Mouse (Mus musculus) urinary bladder, adult 2 months (tissue): ENCODE data around the gene Cd5. TPM values are rescaled to one million over a fixed set of nuclear protein-coding genes. Genes with fewer than 3 reads are reported as not detected.

Experiments
- DNase-seq: peaks from one replicate; pipeline ENCODE4 v3.0.0; 2022; ENCODE audit warnings: low spot score
- polyA plus RNA-seq: library from polyadenylated mRNA; depleted of rRNA; stranded (reverse); fragments of >200 nt; gene quantifications from 2 replicates; pipeline ENCODE4 v1.2.3, GENCODE M21; 2012; rRNA removed

Gene Cd5
- 0.50 and 0.65 TPM in 2 replicates for polyA plus RNA-seq

DNA sequence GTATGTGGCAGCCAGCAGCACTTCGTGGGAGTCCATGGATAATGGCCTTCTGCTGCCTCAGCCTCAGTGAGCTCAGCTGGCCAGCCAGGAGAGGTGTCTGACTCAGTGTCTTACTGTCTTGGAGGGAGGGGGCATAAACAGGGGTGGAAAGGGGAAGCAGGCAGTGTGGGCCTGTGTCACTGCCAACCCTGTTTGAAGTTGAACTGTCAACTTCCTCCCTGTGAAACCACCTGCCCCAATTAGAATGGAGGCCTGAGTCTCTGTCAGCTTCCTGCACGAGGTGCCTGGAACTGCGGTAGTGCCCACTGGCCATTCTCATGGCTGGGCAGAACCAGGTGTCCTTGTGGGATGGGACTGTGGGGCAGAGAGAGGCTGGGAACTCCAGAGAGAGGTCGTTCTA, at the start of gene Cd5:
TSS of gene Cd5 (minus strand) at position 192 of the 400 bp plus-strand sequence.
- no peak for DNase-seq

DNA sequence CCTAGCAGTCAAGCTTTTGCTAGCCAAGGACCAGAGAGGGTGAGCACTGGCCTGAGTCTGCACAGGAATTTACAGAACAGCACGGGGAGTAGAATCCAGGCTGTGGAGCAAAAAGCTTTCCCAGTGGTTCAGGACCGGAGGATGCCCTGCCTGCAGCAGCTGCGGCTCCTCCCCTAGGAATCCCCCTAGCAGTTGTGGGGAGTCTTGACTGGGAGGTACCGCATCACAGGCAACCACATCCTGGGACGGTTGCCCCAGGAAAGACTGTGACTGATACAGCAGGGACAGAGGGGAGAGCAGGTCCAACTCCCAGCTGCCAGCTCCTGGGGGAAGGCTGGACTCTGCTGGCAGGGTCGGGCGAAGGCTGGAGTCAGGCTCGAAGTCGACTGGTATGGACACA, 49.4 kb upstream of the Cd5 start:
- DNase-seq: no peak

DNA sequence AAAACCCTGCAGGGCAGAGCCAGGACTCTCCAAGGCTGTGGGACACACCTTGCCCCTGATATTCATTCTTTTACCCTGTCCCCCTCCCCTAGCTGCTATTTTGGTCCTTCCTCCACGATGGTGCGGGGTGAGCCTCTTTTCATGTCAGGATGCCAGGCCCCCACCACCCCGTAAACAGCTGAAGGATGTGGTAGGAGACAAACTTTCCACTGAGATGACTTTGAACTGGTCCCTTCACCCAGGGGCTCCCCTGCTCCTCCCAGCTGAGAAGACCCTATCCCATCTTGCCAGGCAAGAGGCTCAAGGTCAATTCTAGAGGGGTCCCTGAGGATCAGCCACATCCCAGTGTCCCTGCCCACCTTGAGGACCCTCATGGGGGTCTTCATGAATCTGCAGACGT, 48.6 kb upstream of the Cd5 start:
- DNase-seq: no peak

DNA sequence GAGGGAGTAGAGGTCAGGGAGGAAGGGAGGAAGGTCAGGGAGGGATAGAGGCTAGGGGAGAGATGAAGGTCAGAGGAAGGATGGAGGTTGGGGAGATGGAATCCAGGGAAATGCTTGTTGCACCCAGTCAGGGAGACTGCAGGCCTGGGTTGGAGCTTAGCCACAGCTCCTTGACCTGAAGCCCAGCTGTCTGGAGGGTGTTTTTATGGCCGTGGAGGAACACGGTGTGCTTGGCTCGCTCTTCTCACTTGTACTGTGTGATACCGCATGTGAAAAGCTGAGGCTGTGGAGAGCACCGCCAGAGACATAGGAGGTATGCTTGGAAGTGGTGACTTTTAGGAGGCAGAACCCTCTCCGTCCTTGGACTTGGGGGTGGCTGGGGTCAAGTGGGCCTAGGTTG, 48.0 kb upstream of the Cd5 start:
- no peak for DNase-seq

DNA sequence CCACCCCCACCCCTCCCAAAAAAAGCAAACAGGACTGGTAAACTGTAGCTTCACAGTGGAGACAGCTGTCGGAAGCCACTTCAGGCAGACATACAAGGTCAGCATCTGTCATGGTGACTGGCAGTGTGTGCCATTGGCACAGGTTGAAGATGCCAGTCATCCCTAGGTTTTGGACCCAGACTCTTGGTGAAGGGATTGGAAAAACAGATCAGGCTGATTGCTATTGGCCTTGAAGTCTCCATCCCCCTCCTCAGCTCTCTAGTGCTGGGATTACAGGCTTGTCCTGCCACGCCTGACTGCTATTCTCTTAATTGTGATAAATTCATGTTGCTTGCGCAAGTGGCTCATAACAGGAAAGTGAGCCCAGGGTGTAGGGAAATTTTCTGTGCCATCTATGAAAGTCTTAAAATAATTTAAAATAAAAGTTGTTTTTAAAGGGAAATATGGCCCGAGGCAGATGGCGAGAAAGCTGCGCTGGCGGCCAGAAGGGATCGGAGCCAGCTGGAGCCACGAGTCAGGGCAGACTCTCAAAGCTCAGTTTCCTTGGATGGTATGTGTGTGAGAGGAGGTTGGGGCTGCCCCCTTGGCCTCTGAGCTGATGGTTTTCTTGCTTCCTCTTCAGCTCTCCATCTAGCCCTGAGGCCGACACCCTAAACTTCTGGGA, 46.1 kb upstream of the Cd5 start:
- no peak for DNase-seq

DNA sequence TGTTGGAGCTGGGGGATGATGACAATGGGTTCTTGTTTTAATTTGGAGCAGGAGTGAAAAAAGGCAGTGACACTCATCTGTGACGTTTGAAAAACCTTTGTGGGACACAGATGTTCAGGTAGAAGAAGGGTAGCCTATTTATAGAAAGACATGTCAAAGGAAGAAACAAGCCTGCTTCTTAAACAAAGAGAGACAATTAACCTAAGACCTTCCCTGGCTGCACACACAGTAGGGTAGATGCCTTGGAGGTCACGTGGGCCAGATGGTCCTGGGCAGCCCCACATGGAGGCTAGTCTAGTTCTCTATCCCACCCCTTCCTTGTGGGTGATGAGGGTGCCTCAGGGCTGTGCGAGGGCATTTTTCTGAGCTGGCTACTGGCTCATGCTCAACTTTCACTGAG, 45.3 kb upstream of the Cd5 start:
- no peak for DNase-seq

DNA sequence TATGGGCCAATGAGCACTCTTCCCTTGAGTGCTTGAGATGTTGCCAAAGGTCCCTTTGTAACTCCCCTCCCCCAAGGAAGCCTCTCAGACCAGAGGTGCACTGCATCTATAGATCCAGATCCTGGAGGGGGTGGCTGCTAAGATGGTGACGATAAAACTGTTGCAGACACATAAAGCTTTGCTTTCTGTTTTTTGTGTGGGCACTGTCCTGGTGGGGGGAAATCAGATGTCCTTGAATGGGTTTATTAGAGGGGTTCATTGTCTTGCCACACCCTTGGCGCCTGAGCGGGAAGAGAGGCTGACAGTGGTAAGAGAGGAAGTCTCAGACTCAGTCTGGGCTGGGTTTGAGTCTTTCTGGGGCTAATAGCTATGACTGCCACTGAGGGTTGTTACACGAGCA, 44.4 kb upstream of the Cd5 start:
- DNase-seq: no peak

DNA sequence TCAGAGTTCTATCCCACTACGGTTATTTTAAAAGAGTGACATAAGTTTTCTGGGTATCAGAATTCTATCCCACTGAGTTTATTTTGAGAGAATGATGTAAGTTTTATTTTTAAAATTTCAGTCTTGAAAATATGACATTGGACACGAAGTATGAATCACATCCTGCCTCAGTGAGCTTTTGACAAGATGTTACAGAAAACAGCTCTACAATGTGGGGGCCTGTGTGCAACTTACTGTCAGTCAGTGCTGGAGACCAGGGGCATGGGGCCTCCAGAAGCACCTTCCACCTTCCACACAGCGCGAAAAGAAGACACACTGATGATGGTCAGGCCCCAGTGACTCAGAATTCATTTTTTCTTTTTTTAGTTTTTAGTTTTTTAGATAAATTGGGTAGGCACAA, 42.8 kb upstream of the Cd5 start:
- DNase-seq: no peak

DNA sequence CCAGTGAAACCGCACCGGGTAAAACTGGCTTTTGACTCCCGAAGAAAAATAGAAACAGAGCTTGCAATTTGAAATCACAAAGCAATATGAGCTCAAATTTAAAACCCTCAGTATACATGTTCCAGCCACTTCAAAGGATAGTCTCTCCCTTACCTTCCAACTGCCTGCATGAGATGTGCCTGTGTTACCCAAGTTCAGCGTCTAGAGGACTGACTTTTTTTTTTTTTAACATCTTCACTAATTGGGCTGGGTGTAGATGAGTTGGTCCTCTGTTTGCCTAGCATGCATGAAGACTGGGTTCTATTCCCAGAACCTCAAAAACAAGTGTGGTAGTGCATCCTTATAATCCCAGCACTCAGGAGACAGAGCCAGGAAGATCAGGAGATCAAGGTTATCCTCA, 38.1 kb upstream of the Cd5 start:
- no peak for DNase-seq

DNA sequence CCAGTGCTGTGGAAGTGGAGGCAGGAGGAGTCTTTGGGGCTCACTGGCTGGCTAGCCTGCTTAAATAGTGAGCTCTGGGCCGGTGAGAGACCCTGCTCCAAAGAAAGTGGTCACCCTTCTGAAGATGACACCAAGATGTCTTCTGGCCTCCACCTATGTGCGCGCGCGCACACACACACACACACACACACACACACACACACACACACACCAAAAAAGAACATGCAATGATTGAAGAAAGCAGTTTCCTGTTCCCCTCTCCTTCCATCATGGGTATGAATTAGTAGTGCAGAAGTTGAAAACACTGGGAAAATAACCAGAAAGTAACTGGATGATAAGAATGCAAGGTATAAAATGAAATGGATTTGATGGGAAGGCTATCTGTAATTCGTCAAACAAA, 35.3 kb upstream of the Cd5 start:
- no peak for DNase-seq

DNA sequence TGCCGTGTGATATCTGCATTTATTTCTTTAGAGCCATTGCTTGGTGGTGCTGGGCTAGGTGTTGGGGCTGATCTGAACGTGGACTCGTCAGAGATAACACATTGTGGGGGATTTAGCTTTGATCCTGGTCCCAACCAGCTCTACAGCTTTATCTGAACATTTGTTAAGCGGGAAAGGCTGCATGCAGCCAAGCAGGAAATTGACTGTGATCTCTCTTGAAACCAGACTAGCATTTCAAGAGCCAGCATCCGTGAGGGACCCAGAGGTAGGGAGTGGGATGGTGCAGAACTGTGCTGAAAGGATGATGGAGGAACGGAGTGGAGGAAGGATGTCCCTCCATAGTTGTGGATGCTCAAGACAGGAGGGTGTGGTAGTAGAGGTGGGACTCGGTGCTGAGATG, 34.6 kb upstream of the Cd5 start:
- no peak for DNase-seq

DNA sequence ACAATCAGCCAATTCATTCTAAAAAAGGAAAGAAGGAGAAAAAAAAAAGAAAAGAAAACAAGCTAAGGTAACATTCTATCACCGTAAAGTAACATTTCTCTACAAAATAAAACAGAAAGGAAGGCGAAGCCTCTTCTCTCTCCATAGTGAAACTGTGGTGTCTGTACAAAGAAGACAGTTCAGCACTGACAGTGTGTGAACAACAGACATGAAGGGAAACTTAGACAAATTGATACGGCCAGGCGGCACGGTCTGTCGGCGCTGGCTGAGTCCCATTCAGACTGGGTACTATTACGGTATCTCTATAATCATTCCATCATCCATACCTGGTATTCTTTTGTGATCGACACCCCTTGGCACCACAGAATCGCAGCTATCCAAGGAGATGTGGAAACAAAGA, 34.1 kb upstream of the Cd5 start:
- DNase-seq: no peak

DNA sequence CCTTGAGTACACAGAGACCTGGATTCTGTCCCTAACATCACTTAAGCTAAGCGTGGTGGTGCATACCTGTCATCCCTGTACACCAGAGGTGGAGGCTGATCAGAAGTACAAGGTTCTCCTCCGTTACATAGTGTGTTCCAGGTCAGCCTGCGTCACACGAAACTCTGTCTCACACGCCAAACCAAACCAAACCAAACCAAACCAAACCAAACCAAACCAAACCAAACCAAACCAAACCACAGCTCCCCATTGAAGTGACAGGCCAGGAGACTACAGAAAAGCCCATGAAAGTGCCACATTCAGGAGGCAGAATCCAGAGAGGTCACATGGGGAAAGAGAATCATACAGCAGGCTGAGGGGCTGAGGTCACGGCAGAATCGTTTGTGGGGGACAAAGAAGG, 33.2 kb upstream of the Cd5 start:
- no peak for DNase-seq

DNA sequence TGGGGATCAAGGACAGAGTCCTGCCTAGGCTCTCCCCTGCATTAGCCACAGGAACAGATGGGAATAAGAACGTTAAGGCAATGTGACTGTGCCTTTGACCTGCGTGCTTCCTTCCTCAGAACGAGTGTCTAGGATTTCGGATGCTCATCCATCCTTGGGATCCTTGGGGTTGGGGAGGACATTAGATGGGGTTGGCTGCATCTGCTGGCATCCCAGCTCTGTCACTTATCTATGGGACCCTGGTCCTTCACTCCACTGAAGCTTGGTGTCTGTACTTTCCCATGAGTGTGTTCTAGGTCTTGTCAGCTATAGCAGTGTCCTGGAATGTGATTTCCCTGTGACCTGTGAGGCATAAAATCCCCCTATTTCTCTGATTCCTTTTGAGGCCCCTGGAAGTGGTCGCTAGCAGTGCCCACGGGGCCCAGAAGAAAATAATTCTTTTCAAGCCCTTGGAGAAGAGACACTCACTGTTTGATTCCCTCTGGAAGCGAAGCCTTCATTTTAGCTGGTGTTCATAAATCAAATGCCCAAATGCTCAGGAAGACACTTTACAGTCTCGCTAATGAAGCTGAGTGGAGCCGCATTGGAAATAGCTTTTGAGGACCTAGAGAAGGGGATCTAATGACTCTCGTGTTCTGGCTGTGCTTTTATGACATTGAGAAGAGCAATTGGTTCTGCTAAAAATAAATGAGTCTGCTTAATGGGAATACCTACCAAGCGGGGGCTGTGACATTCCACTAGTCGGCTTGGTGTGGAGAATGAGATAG, 30.8 kb upstream of the Cd5 start:
- DNase-seq: no peak

DNA sequence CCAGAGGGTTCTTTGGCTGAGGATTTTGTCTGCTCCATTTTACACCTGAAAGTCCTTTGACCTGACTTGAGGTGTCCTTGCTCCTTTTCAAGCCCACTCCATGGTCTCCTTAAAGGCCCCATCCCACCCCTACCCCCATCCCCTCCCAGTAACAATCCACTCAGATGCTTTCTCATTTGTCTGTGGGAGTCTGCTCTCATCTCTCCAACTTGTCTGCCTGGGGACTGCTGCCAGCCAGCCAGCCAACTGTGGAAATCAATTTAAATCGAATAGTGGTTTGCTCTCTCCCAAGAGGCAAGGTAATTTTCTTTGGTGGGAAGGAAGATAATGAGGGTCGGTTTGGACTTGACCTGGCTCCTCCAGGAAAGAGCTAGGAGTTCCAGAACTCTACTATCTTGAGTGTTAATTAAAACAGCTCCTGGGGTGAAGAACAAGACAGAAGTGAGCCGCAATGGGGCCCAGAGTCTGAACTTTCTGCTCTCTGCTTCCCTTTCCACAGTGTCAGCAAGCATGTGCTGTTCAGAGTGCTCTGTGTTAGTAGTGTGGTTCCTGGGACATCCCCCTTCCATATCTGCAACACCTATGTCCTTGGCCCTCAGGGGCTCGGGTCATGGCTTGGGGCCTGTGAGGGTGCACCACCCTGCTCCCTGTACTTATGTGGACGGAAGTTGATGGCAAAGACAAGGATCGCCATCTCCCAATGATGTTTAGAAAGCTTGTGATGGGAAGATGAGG, 30.1 kb upstream of the Cd5 start:
- DNase-seq: no peak

DNA sequence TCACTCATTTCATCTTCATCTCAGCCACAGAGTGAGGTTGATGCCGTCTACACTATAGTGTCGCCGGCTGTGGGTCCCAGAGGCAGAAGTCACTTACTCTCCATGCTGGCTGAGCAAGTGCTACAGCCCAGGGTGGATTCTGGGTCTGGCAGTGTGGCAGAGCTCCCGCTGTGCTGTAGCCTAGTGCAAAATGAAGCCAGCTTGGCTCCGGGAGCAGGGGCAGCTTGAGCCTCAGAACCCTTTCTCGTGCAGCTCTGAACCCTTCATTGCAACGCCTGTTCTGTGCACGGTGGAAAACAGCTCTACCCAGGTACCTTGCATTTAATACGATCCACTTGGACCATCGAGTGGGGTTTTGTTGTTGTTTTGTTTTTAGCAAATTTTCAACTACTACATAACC, 28.8 kb upstream of the Cd5 start:
- no peak for DNase-seq

DNA sequence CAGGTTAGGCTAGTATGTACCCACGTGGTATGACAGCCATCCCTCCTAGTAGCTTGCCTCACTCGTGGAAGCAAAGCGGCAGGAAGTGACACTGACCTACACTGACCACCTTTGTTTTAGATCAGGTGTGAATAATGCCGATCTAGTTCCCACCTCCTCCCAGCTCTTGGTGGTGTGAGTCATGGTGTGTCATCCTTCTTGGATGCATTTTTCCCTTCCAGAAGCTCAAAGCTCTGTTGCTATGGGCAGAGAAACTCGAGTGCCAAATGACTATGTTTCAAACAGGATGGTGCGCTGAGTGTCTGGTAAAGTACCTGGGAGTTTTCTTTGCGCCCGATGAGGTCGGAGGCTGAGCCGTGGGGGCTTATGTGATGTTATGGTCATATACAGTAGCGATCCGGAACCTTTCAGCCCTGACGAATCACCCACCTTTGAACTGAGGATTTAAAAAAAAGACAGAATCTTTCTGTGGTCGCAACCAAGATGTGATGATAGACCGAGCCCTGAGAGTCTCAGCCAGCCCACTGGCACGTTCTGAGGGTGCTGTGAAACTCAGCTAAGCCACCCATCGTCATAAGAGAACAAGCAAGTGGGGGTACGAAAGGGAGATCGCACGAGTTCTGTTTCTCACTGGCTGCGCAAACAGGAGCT, 24.7 kb upstream of the Cd5 start:
- DNase-seq: no peak

DNA sequence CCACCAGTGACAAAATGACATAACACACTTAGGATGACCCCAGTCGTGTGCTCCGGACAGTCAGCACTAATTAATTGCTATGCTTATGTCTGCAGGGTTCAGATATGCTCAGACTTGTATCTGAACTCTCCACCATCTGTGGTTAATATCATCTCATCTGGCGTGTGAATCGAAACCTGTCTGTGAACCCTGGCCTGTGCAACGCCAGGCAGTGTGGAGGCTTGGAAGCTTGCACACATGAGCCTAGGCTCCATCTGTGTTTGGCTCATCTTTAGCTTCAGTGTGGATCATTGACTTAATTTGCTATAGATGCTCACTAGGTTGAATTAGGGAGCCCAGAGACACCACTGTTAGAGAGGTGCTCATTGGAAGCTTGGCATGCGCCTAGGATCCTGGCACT, 23.7 kb upstream of the Cd5 start:
- no peak for DNase-seq

DNA sequence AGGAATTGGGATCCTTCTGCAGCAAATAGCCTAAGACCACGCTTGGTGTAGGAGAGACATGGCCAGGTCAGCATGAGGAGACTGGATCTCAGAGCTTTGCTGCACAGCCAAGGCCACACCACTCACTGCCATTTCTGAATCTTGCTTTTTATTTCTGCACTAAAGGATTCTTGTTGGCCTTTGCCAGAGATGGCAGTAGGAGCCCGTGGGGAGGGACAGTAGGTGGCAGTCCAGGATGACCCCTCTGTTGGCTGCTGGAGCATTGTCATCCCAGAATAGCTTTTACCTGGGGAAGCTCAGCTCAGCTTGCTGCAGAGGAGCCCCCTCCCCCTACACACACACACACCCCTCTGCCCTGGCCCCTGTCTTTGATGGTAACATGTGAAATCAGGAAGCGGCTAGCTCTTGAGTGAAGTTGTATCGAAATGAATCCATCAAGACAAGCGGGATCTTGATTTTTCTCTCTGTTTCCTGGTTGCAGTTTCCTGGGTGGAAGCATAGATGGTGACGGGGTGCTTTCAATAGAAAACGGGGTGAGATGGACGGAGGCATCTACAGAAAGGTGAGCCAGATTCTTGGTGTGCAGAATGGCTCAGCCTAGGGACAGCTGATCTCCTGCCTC, 23.1 kb upstream of the Cd5 start:
- DNase-seq: no peak

DNA sequence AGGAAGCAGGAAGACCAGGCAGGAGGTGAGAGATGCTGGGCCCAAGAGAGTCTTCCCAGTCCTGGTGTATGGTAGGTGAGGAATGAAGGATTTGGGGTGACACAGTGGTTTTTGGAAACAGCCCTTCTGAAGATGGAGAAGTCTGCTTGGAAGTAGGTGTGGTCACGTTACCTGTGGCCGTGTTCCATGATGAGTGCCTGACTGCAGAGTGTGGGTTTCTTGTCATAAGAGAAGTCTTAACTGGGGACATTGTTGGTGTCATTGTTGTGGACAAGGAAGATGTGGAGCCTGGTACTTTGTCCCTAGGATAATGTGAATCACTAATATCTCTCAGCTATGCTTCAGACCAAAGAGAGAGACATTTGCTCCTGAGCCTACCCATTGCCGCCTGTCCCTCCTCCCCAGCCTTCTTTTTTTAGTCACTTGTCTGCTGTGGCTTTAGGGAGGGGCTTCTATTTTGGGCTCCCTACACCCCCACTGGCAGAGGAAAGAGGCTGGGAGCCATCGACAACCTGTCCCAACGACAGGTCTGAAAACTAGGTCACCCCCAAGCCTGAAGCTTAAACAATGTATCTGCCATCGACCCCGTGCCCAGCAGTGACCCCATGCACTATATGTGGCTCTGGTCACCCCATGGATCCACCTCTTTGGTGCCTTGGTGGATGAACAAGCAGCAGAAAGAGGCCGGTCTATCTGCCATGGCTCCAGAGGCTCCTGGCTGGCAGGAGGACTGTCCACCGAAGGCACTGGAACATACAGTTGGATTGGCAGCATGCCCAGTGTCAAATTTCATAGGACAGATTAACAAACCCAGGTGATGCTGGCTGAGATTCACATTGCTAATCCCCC, 21.4 kb upstream of the Cd5 start:
- DNase-seq: no peak

DNA sequence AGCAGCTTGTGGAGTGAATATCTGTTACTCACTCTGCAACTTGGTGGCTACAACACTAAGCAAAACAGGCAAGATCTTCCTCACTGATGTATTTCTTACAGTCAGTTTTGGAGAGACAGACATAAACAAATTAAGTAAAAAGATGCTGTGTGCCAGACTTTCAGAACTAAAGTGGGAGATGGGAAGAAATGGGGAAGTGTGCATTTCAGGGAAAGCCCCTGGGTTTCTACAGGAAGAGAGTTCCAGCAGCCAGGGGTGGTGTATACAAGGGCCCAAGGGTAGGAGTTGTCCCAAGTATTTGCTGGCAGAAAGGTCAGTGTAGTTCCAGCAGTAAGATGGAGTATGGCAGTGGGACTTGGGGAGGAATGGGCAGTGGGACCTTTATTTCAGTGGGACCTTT, 20.7 kb upstream of the Cd5 start:
- no peak for DNase-seq
